Mouse (Mus musculus): Measurements from ENCODE around the gene Esp22. TPM values are rescaled to one million over a fixed set of nuclear protein-coding genes. Genes with fewer than 3 reads are reported as not detected.
"Not testable (repeated sequence)": the region's sequence is repeated elsewhere in the genome, so short reads cannot be mapped to it uniquely, and the experiment has no call there.

Esp22 gene
- not detected for total RNA-seq (2021)
- long read RNA-seq, experiment 1 = 0 reads
- long read RNA-seq, experiment 2 = 0 reads

DNA sequence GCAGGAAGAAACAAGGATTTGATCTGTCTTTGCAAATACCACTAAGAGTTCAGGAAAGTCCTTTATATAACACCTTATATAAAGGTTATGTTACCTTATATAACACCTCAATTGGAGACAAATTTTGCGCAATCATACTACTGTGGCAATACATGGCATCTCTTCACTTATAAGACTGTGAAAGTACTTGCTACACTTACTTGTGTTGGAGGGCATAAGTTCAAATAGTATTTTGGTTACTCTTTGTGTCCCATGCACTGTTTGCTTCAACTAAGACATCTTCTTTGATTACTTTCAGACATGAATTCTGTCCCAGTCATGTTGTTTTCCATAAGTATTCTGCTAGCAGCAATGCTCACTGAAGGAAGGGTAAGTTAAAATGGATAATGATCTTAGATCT is at the start of gene Esp22:
Gene Esp22, plus strand, starts transcription at position 301 of the 400 bp plus-strand sequence.
- DNase-seq (ENCODE audit: low spot score in 2 of 2) = no peak

DNA sequence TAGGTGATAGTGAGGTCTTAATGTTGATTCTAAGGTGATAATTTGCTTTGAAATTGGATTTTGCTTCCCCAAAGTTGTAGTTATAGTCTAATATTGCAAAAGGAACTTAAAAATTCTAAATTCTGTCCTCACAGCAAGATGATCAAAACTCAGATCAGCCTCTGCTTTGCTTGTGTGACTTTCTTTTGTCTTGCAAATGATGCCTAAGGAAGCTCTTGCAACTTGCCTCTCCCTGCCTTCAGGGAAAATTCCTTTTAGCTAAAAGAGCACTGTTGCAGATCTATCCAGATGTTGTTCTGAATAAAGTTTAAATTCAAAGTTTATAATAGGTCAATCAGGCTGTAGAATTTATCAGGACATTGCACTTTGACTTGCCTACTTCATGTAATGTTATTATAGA is 31.5 kb upstream of the Esp22 start:
- no peak for DNase-seq (ENCODE audit: low spot score in 2 of 2)

- no peak for DNase-seq (ENCODE audit: low spot score in 2 of 2)
Measured at GRCm38 (mm10) chr17:39076937-39077336, 18.2 kb upstream of the Esp22 start, which contains the start of gene Esp23. Gene Esp23, minus strand, starts transcription at chr17:39077037.

- DNase-seq (ENCODE audit: low spot score in 2 of 2) = not testable (repeated sequence)
Measured at GRCm38 (mm10) chr17:39107126-39107525, 12.0 kb downstream of the Esp22 start.

DNA sequence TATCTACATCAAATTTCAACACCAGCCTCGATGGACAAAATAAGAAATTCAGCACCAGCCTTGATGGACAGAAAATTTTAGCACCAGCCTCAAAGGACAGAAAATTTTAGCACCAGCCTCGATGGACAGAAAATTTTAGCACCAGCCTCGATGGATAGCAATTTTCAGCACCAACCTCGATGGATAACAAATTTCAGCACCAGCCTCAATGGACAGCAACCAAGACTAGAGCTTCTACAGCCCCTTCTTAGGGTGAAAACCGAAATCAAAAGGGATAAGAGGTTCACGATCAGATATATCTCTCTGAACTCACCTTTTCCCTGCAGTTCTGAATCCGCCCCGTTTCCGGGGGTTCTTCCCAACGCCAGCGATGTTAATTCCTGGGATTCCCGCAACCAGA is 34.0 kb downstream of the Esp22 start:
- DNase-seq (ENCODE audit: low spot score in 2 of 2) = not testable (repeated sequence)

Other genes with a start within 250 kb of the Esp22 start
- gene Esp24, start 58.6 kb upstream of the Esp22 start, total RNA-seq (2021) = not detected
- gene Gm21903, start 52.0 kb upstream of the Esp22 start, total RNA-seq (2021) = not detected
- gene Esp23, start 18.3 kb upstream of the Esp22 start, total RNA-seq (2021) = not detected